In genomic region chr4:39991358-39991757, GRCm38 (mm10) we compare ENCODE assay signal across 22 mouse cellular contexts.
DNase-seq lines count a peak whose midpoint lies in the region; ATAC-seq and TF ChIP-seq lines count a peak whose summit lies in the region.
"Had no signal": no experiment of that assay in that cellular context is flagged by ENCODE, and none has a peak within 500 bp of the region (broad histone marks: within the 10 kb centered on the region; RNA-seq: fewer than 3 reads in every experiment).

No protein-coding gene starts in this region.

- no peaks in the 10 kb centered on the region; the same call in 1 of the 2 replicates for H3K4me1 ChIP-seq in cortical plate, adult 2 months (ENCODE audit: control insufficient read depth, insufficient read depth, low read length)

- peak; percentile 54 for ATAC-seq in frontal cortex, adult (ENCODE audit: low TSS enrichment)
- ATAC-seq: activated CD4-positive, CD25-positive, alpha-beta regulatory T cell, adult 4 months; CD4-positive, CD25-positive, alpha-beta regulatory T cell, adult 4 months; Patski had no signal

- TF ChIP-seq CTCF in left cerebral cortex, adult 2 months (IDR thresholded peaks at IDR 0.05) = no peak
- no peak for TF ChIP-seq CTCF in cortical plate, adult 2 months (IDR thresholded peaks at IDR 0.05; ENCODE audit: extremely low read depth, insufficient read depth, low read length)

- H3K27ac ChIP-seq in left cerebral cortex, adult 2 months = peak overlapping the region; percentile 37; the same call in 1 of the 2 replicates
- 0 out of 2 replicates have a peak overlapping the region, but pooled peaks have one; percentile 77 for H3K27ac ChIP-seq in cortical plate, adult 2 months (ENCODE audit: insufficient read depth, low read length)

- no peak for TF ChIP-seq POLR2A in cortical plate, adult 2 months (IDR thresholded peaks at IDR 0.05; ENCODE audit: extremely low read depth, insufficient read depth, low read length)

- no peak for DNase-seq in frontal cortex, postnatal 14 days (ENCODE audit: low spot score in 2 of 2)
- DNase-seq in left cerebral cortex, adult 2 months (ENCODE audit: extremely low spot score in 1 of 2, low spot score in 2 of 2) = no peak
- no peak for DNase-seq in left cerebral cortex, postnatal 36 days (ENCODE audit: low spot score in 2 of 2)
- peak; percentile 40 for DNase-seq in brain, adult 2 months (ENCODE audit: low read depth, low spot score)
- no peak for DNase-seq in kidney, adult 9 months
- no peak for DNase-seq in adrenal gland, adult 18-20 months (ENCODE audit: low spot score in 2 of 2)
- DNase-seq: adrenal gland, adult 2 months; adrenal gland, adult 8-10 months; adrenal gland, postnatal 10 days; adrenal gland, postnatal 14 days; adrenal gland, postnatal 25 days; adrenal gland, postnatal 36 days; B cell, adult 2 months; cerebellum, adult 11 months; cerebellum, adult 11-12 months; cerebellum, adult 18-20 months; cerebellum, adult 2 months had no signal

- intact Hi-C loops in left cerebral cortex, adult 2 months (cut with DNase I) = loop anchor here (5.0 to 10.0 kb wide), 3 partner anchors 199 to 549 kb away; no protein-coding TSS in a partner anchor
- intact Hi-C loops in left cerebral cortex, postnatal 36 days (cut with DNase I) = loop anchor here (10.0 kb wide), 1 partner anchor 777 kb away; no protein-coding TSS in a partner anchor

- H3K4me3 ChIP-seq in left cerebral cortex, adult 2 months = no peak overlapping the region
- no peak overlapping the region for H3K4me3 ChIP-seq in cortical plate, adult 2 months (ENCODE audit: insufficient read depth, low read length)
